Mouse (Mus musculus): ENCODE data around the gene Fam13c.

- no peak for TF ChIP-seq CTCF (conservative IDR thresholded peaks at IDR 0.05; ENCODE audit: low read length)
- no peak for TF ChIP-seq POU5F1 (IDR thresholded peaks at IDR 0.05; ENCODE audit: borderline replicate concordance, low read length)
Observed at GRCm38 (mm10) chr10:70581556-70582211, 141.4 kb downstream of the Fam13c start.

Measured in E14TG2a.4 (cell line).